Mouse (Mus musculus) adrenal gland, postnatal 10 days (tissue): ENCODE results near the gene Mitf. TPM values are rescaled to one million over a fixed set of nuclear protein-coding genes. Genes with fewer than 3 reads are reported as not detected.

Source experiments
- DNase-seq: peaks from one replicate; pipeline ENCODE4 v3.0.0; 2021; ENCODE audit warnings: mixed read lengths
- total RNA-seq, 2 experiments: library from RNA; stranded (reverse); gene quantifications; 2 replicates each; pipeline ENCODE4 v1.2.3; 2021

Mitf gene
- total RNA-seq, 2 experiments from 2014 or later: 5.3 to 6.9 TPM

DNA sequence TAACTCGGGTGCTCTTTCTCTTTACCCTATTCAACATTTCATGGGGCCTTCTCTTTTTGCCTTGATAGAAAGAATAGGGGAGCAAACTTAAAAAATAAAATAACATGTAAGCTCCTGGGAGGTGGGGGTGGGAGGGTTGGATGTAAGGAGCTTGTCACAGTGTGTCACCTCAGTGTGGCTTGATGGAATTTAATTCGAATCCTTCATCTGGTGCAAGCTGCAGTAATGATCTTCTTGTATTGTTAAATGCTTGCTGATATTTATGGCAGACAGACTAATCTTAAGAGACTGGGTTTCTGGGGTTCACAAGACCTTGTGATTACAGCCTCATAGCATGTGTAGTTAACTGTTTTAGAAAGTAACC is 144.0 kb downstream of the Mitf start:
- no peak for DNase-seq

- no peak for DNase-seq
Measured at GRCm38 (mm10) chr6:97951711-97952110, 144.9 kb downstream of the Mitf start.

DNA sequence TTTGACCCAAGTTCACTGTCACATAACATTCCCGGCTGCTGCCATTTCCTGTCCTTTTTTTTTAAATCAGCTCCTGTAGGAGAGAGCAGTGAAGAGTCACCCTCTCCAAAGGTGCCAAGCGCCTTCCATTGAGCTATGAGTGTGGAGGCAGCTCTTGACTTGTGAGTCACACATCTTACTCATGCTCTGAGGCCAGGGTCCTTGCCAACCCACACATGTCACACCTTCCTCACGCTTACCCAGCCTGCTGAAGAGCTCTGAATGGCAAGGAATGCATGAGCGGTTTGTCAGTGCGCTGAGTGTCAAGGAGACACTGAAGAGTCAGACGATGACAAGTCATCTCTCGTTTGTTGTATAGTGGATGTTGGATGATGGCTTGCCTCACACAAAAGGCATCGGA is 146.0 kb downstream of the Mitf start:
- peak; percentile 46 for DNase-seq

DNA sequence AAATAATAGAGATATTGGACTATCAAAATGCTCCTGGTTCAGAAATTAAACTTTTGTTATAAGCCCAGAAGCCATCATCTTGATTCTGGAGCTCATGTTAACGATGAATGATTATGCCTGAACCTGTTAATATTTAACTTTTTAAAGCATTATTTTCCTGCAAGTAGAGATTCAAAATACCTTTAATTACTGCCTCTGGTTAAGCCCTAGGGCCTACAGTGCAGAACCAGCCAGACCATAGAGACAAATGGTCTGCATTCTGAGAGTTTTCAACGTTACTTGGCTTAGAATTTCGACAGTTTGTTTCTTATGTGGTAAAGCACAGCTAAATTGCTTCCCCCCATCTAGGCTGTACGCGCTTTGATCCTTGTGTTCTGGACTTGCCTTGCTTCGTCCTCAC is 149.3 kb downstream of the Mitf start:
- no peak for DNase-seq

GRCm38 (mm10) chr6:97956636-97957035 is 149.8 kb downstream of the Mitf start:
- DNase-seq: no peak

GRCm38 (mm10) chr6:97958276-97958675 is 151.4 kb downstream of the Mitf start:
- no peak for DNase-seq

- no peak for DNase-seq
Measured at GRCm38 (mm10) chr6:97961776-97962175, 154.9 kb downstream of the Mitf start.

- peak; percentile 4 for DNase-seq
Measured at GRCm38 (mm10) chr6:97962311-97962710, 155.5 kb downstream of the Mitf start.

DNA sequence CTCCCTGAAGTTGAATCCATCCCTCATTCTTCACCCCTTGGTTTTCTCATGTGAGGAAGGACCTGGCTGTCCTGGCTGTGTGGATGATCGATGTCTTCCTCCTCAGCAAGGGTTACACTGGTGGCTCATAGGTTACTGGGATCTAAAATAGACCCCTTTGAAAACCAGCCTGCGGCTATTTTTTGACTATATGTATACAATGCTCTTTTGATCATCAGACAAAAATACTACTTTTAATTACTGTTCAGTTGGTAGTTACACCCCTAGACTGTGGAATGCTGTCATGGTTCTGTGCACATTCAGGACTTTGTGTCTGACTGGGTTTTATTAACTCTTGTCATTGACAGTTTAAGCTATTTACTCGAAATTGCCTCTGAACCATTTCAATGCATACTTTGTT is 157.9 kb downstream of the Mitf start:
- no peak for DNase-seq

- DNase-seq: no peak
Measured at GRCm38 (mm10) chr6:97981668-97982067, 174.8 kb downstream of the Mitf start.

GRCm38 (mm10) chr6:97985658-97986057 is 178.8 kb downstream of the Mitf start:
- DNase-seq: no peak

DNA sequence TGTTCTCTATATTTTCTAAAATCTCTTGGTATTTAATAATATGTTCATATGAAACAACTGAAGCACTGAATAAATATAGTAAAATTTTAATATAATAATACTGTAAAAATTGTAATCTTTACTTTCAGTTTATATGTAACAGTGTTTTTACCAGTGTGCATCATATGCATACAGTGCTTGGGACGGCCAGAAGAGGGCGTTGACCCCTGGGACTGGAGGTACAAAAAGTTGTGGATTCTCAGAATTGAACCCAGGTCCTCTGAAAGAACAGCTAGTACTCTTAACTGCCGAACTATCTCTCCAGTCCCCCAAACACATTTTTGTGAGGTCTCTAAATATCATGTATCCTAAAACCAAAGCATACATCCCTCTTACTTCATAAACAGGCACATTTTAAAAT is 179.6 kb downstream of the Mitf start:
- DNase-seq: no peak

GRCm38 (mm10) chr6:97993507-97993906 is 186.7 kb downstream of the Mitf start:
- DNase-seq: no peak

- no peak for DNase-seq
Measured at GRCm38 (mm10) chr6:97995606-97996307, 188.9 kb downstream of the Mitf start.

DNA sequence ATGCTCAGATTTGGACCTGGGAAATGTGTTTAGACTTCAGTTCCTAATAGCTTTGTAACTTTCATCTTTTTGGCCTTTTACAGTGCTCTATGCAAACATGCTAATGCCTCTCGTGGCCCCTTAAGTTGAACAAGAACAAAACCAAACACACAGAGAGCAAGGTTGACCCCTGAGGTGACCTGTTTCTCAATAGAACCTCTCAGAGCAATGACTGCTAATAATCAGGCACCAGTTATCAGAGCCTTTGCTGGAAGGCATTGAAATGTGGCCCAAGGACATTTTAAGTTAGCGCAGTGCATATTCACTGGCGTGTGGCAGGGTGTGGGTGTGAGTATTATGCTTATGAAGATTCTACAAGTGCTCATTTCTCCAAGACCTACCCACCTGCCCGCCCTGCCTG is 194.7 kb downstream of the Mitf start:
- peak; percentile 21 for DNase-seq

GRCm38 (mm10) chr6:98003114-98003513 is 196.3 kb downstream of the Mitf start:
- peak; percentile 12 for DNase-seq

GRCm38 (mm10) chr6:98005566-98005965 is 198.7 kb downstream of the Mitf start:
- DNase-seq: peak; percentile 31

- no peak for DNase-seq
Measured at GRCm38 (mm10) chr6:98015066-98015465, 208.2 kb downstream of the Mitf start.

- DNase-seq: no peak
Measured at GRCm38 (mm10) chr6:98015819-98016218, 209.0 kb downstream of the Mitf start.

DNA sequence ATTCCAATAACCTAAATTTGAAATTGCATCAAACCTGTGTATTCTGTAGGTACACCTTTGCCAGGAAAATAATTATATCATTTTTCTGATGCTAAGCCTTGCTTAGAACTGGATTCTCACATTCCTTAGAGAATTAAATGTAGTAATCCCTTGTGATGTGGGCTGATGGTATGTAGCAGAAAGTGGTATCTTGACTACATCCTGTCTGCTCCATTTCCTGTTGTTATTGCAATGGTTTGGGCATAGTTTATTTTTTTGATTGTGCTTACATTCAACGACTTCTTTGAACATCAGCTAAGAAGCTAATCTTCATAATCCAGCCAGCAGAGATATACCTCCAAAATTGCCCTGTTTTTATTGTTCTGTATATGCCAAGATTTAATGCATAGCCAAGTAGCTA is 217.0 kb downstream of the Mitf start:
- DNase-seq: no peak

DNA sequence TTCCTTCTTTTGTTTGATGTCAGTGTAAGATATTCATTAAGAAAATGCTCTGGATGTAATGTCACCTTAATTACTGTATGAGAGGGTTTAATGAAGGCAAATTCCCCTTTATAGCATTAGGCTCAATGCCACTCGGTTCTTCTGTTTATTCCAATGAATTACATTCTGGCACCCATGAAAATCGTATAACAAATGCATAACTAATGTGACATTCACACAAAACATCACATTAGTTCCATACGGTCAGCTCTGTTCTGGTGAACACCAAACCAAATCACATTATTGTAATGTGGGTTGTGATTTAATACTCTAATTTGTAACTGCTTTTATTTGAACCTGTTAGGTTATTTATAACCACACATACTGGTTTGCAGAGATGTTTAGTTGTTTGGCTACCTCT is 231.7 kb downstream of the Mitf start:
- DNase-seq: no peak

DNA sequence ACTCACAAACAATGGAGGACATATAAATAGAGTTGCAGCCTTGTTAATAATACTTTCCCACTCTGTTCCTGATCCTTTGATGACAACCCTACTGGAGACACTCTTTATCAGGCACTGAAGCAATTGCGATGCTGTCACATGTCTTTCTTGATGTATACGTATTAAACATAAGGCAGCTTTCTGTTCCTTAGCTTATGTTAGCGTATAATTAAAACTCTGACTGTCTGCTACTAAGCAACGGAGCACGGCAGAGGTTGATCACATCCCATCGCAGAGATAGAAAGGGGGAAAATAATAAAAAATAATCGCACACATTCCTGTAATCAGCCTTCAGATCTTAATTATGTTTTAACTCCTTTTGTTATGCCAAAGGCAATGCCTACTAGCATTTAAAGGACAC is 234.9 kb downstream of the Mitf start:
- no peak for DNase-seq

DNA sequence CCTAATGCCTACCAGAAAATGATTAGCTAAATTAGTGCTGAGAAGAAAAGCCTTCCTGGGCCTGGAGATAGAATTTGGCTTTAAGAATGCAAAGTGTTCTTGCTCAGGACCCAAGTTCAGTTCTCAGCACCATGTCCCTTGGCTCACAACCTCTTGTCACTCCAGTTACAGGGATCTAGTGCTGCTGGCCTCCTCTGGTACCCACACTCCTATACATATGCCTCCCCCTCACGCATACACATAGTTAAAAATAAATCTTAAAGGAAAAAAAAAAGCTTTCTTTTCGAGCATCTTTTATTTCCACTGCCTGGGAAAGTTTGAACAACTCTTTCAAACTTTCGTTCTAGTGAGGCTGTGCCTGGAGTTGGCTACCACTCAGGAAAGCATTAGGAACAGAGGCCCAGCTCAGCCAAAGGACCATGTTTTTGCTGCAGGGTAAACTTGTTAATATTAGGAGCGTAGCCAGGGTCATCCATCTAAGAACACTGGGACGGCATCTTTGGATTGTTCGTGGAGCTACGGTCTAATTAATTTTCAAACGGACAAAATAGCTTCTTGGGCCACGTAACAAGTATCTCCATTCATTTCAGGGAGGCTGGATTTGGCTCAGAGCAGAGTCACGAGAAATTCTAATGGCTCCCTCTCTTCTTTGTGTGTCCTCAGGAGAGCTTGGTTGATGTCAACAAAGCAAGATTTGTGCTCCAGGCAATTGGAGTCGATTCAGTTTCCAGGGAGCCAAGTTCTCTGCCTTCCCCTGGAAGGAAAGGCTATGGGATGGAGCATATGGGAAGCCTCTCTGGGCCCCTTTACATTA is 239.7 kb downstream of the Mitf start:
- no peak for DNase-seq

DNA sequence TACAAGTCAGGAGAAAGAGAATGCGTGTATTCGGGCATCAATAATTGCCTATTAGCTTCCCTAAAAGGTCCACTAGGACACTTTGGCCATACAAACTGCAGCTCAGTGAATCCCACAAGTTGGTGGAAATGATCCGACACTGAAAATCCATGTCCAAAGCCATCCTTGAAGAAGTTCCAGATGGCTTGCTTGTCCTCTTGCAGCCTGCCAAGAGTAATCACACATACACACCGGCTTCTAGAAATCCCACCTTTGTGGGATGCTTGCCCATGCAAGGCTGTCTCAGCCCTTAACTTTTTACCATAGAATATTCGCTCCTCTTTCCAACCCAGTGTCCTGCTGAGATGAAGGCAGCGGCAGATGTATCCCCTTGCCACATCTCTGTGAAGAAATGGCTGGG is 240.9 kb downstream of the Mitf start:
- no peak for DNase-seq
